Mouse (Mus musculus) heart, embryonic 14.5 days (tissue): ENCODE results near the gene Ifnl2. TPM values are rescaled to one million over a fixed set of nuclear protein-coding genes. Genes with fewer than 3 reads are reported as not detected.
A peak's percentile ranks its signal among the peaks of the same experiment; 100 is the strongest.
"Not testable (repeated sequence)": the region's sequence is repeated elsewhere in the genome, so short reads cannot be mapped to it uniquely, and the experiment has no call there.

ENCODE experiments used
- ATAC-seq: fragments of 200-750 bp; cut with Nextera tagmentation; 2 replicates; pipeline ENCODE4 v1.8.0; 2017; ENCODE audit warnings: low read depth, moderate TSS enrichment; ENCODE audit not compliant: insufficient number of reproducible peaks, insufficient read depth, low FRiP score
- H3K27ac ChIP-seq, 2 experiments: fragments of 200-500 bp in 1 of 2; fragments of 300-500 bp in 1 of 2; sonication (generic) in 1 of 2; replicated peaks in 1 of 2; 2 replicates each; pipeline ENCODE4 v1.5.1; 2012 to 2014; ENCODE audit warnings: low read depth in 2 of 2, low read length in 2 of 2, control low read depth in 1 of 2, mild to moderate bottlenecking in 1 of 2, mixed read lengths in 1 of 2; ENCODE audit not compliant: control insufficient read depth in 1 of 2, insufficient read depth in 1 of 2
- H3K27me3 ChIP-seq: fragments of 300-500 bp; sonication (generic); 2 replicates; pipeline ENCODE4 v1.6.1; 2014; ENCODE audit warnings: mild to moderate bottlenecking, low read length, control low read depth; ENCODE audit not compliant: control insufficient read depth, insufficient read depth
- H3K36me3 ChIP-seq: fragments of 300-500 bp; sonication (generic); 2 replicates; pipeline ENCODE4 v1.6.1; 2014; ENCODE audit warnings: mild to moderate bottlenecking, control low read depth, low read length, mixed read lengths; ENCODE audit not compliant: control insufficient read depth, insufficient read depth
- H3K4me1 ChIP-seq, 2 experiments: fragments of 200-500 bp in 1 of 2; fragments of 300-500 bp in 1 of 2; sonication (generic) in 1 of 2; 2 replicates each; pipeline ENCODE4 v1.6.1; 2012 to 2014; ENCODE audit warnings: low read length in 2 of 2, control low read depth in 1 of 2, mixed read lengths in 1 of 2; ENCODE audit not compliant: control insufficient read depth in 2 of 2, insufficient read depth in 2 of 2
- H3K4me2 ChIP-seq: fragments of 300-500 bp; sonication (generic); 2 replicates; pipeline ENCODE4 v1.6.1; 2014; ENCODE audit warnings: mild to moderate bottlenecking, low read length
- H3K4me3 ChIP-seq, 2 experiments: fragments of 200-500 bp in 1 of 2; fragments of 300-500 bp in 1 of 2; sonication (generic) in 1 of 2; 2 replicates each; pipeline ENCODE4 v1.5.1; 2012 to 2014; ENCODE audit warnings: low read length in 2 of 2, mild to moderate bottlenecking in 2 of 2, control low read depth in 1 of 2, low read depth in 1 of 2, moderate library complexity in 1 of 2; ENCODE audit not compliant: control insufficient read depth in 1 of 2, insufficient read depth in 1 of 2
- H3K9ac ChIP-seq: fragments of 300-500 bp; sonication (generic); 2 replicates; pipeline ENCODE4 v1.6.1; 2014; ENCODE audit warnings: mild to moderate bottlenecking, low read length
- H3K9me3 ChIP-seq: fragments of 300-500 bp; sonication (generic); 2 replicates; pipeline ENCODE4 v1.6.1; 2016; ENCODE audit warnings: low read length, control low read depth; ENCODE audit not compliant: control insufficient read depth
- WGBS: fragments of 180-500 bp; shearing (Covaris S2); extraction: QIAGEN DNeasy Blood & Tissue Kit; methylation state at CpG from one replicate; pipeline ENCODE4 v1.1.7; 2014; 5-methylcytosine and 5-hydroxymethylcytosine counted together
- polyA plus RNA-seq: library from polyadenylated mRNA; unstranded; fragments of >200 nt; fragmentation: Nextera tagmentation; extraction: Ambion mirVana; gene quantifications from 2 replicates; pipeline ENCODE4 v1.2.1, GENCODE M21; 2014

Gene Ifnl2
- polyA plus RNA-seq, 1 experiment from 2014 or later: not detected

DNA sequence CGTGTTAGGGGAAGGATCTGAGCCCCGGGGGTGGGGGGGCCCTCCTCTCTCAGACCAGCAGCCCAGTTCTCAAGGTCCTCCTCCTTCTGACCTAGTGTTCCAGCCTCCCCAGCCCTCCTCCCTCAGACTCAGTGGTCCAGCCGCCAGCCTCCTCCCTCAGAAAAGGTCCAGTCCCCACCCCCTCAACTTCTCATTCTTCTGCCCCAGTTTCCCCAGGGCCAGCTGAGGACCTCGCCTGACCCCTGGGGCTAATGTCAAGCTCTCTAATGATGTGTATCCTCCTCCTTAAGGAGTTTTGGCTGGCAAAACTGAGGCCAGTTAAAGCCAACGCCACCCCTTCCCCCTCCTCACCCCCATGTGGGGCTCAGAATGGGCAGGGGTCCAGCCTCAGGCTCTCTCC lies 36.9 kb upstream of the Ifnl2 start, which contains the start of gene Nccrp1:
Nccrp1 (minus strand) TSS at position 101 of the 400 bp plus-strand sequence.
- peaks cover 54% of the 10 kb centered on the region for H3K27me3 ChIP-seq

DNA sequence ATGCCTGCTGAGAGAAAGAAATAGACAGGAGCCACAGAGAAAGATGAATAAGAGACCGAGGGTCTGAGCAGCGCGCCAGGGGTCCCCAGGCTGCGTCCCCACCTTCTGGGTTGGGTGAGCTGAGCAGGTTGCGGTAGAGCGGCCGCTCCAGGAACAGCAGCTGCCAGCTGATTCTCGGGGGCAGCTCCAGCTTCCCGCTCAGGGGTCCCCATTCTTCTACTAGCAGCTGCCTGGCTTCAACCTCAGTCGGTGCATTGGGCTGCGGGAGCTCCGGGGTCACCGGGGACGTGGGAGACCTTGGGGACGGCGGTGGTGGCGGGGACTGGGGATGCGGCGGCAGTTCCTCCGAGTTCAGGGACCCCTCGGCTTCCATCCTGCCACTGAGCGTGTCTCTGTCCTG lies 36.4 kb upstream of the Ifnl2 start:
- peak overlapping the region in 1 of 2 experiments; percentile 22; a peak in 2 of 4 replicates for H3K4me3 ChIP-seq
- no peak overlapping the region for H3K27ac ChIP-seq
- no peaks in the 10 kb centered on the region for H3K9me3 ChIP-seq
- peaks cover 0 to 5% of the 10 kb centered on the region in 2 experiments; a peak in 2 of 4 replicates for H3K4me1 ChIP-seq
- H3K27me3 ChIP-seq: peaks cover 54% of the 10 kb centered on the region
- peak overlapping the region; percentile 5; the same call in 1 of the 2 replicates for H3K9ac ChIP-seq
- peak overlapping the region; percentile 54 for H3K4me2 ChIP-seq
- H3K36me3 ChIP-seq: no peaks in the 10 kb centered on the region
- 2% methylated on average over 22 of the region's 22 CpGs for WGBS
- no peak for ATAC-seq

More for the DNA sequence above, 36.9 kb upstream of the Ifnl2 start, which contains the start of gene Nccrp1:
- no peak for ATAC-seq
- H3K27ac ChIP-seq: no peak within 1 kb of the TSS
- peak within 1 kb of the TSS; percentile 54 for H3K4me2 ChIP-seq
- 11% methylated on average over 5 of the region's 5 CpGs for WGBS
- H3K36me3 ChIP-seq: no peaks in the 10 kb centered on the region
- H3K9ac ChIP-seq: peak within 1 kb of the TSS; percentile 5; the same call in 1 of the 2 replicates
- peaks cover 0 to 5% of the 10 kb centered on the region in 2 experiments; a peak in 2 of 4 replicates for H3K4me1 ChIP-seq
- peaks cover under 1% of the 10 kb centered on the region; the same call in 1 of the 2 replicates for H3K9me3 ChIP-seq
- H3K4me3 ChIP-seq: peak within 1 kb of the TSS in 1 of 2 experiments; percentile 22; a peak in 2 of 4 replicates

DNA sequence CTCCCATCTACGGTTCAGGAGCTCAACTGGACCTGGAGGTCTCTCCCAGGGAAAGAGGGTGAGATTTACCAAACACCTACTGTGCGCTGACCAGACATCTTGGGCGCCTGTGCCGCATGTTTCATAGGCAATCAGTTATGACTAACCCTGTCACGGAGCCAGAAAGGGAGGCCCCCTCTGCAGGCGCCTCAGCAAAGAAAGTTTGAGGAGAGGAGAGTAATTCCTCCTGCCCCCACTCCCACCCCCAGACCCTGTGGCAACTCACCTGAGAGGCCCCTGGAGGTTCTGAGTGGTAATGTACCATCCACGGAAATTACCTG lies 35.6 kb upstream of the Ifnl2 start:
- H3K27ac ChIP-seq: no peak overlapping the region
- H3K9ac ChIP-seq: no peak overlapping the region
- WGBS: 38% methylated on average over 7 of the region's 7 CpGs
- peaks cover 54% of the 10 kb centered on the region for H3K27me3 ChIP-seq
- H3K36me3 ChIP-seq: no peaks in the 10 kb centered on the region
- ATAC-seq: no peak
- H3K9me3 ChIP-seq: no peaks in the 10 kb centered on the region
- H3K4me3 ChIP-seq: no peak overlapping the region
- H3K4me2 ChIP-seq: no peak overlapping the region
- H3K4me1 ChIP-seq: peaks cover 0 to 5% of the 10 kb centered on the region in 2 experiments; a peak in 2 of 4 replicates

DNA sequence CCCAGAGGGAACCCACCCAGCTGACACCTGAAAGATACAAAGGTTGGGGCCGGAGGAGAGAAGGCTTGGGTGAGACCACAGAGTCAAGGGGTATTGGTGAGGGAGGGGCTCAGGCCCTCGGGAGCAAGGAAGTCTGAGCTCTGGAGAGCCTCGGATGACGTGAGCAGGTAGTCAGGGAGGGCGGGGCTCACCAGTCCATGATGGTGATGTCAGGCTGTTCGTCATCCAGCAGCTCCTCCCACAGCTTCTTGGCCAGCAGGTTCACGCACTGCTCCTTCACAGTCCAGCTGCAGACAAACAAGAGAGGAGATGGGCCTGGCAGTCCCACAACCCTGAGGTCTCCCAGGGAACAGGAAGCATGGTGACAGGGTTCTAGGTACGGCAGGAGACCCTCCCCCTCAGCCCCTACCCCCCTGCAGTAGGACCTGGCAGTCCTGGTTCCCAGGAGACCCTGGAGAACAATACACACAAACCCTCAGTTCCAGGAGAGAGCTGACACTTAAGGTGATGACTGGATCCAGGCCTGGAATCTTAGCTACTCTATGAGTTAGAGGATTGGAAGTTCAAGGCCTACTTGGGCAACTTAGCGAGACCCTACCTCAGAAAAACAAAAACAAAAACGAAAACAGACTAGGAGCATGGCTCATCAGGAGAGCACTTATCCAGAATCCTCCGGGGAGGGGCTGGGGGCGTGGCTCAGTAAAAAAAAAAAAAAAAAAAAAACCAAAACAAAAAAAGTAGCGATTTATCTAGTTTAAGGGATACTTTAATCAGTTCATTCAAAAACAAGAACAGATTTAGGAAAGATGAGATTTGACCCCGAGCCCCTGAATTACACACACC lies 35.0 kb upstream of the Ifnl2 start:
- Histone ChIP-seq H3K27me3 (peaks cover 54% of the 10 kb centered on the region), H3K4me1 (peaks cover 0 to 5% of the 10 kb centered on the region in 2 experiments; a peak in 2 of 4 replicates), H3K36me3 (no peaks in the 10 kb centered on the region), H3K27ac (no peak overlapping the region), H3K4me3 (no peak overlapping the region), H3K4me2 (no peak overlapping the region), H3K9ac (no peak overlapping the region), H3K9me3 (no peaks in the 10 kb centered on the region)
- ATAC-seq: no peak
- 27% methylated on average over 14 of the region's 14 CpGs for WGBS

DNA sequence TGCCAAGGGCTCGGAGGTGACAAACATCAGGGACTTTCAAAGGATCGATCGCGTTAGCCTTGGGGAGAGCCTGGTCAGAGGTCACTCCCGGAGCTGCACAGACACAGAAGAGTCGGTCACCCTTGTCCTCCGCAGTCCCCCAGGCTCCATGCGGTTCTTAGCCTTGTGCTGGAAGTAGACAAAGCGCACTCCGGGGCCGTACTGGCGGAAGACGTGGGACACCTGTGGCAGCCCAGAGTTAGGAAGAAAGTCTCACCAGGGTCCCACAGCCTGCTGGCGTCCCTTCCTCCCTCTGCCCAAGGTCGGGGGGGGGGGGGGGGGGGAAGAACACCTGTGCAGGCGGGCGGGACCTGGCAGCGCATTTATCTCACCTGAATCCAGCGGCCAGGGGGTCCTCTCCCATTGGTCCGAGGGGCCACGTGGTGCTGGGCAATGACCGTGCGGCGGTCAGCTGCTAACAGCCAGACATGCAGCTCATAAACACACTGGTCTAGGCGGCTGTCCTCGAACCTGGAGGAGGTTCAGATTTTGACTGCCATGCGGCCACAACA lies 33.9 kb upstream of the Ifnl2 start:
- Histone ChIP-seq H3K27ac (no peak overlapping the region), H3K9me3 (no peaks in the 10 kb centered on the region), H3K9ac (no peak overlapping the region), H3K4me2 (peak overlapping the region; percentile 47), H3K27me3 (peaks cover 54% of the 10 kb centered on the region), H3K4me1 (peaks cover 0 to 5% of the 10 kb centered on the region in 2 experiments; a peak in 2 of 4 replicates), H3K36me3 (no peaks in the 10 kb centered on the region), H3K4me3 (peak overlapping the region in 1 of 2 experiments; percentile 16; a peak in 1 of 4 replicates)
- 10% methylated on average over 22 of the region's 27 CpGs for WGBS
- ATAC-seq: no peak

DNA sequence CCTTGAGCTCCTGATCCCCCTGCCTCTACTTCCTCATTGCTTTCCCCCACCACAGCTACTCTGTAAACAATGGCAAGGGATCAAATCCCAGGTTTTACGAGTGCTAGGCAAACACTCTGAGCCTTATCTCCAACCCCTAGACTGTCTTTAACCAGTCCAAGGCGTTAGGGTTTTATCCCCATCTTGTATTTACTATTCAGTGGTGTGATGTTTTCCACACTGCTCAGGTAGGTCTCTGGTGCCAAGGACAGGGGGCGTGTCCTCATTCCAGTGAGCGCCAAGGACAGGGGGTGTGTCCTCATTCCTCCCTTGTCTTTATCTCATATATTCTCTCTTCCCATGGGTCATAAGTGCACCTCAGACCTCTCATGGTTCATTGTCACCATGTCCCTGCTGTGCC lies 30.3 kb upstream of the Ifnl2 start, which contains the start of gene Sycn:
Sycn (plus strand) TSS at position 360 of the 400 bp plus-strand sequence.
- no peaks in the 10 kb centered on the region for H3K36me3 ChIP-seq
- no peaks in the 10 kb centered on the region for H3K9me3 ChIP-seq
- H3K27me3 ChIP-seq: peaks cover 28% of the 10 kb centered on the region
- peaks cover 0 to 8% of the 10 kb centered on the region in 2 experiments; a peak in 2 of 4 replicates for H3K4me1 ChIP-seq
- 58% methylated on average over 4 of the region's 4 CpGs for WGBS
- no peak within 1 kb of the TSS for H3K9ac ChIP-seq
- ATAC-seq: no peak
- H3K4me2 ChIP-seq: no peak within 1 kb of the TSS
- H3K4me3 ChIP-seq: no peak within 1 kb of the TSS
- no peak within 1 kb of the TSS for H3K27ac ChIP-seq

DNA sequence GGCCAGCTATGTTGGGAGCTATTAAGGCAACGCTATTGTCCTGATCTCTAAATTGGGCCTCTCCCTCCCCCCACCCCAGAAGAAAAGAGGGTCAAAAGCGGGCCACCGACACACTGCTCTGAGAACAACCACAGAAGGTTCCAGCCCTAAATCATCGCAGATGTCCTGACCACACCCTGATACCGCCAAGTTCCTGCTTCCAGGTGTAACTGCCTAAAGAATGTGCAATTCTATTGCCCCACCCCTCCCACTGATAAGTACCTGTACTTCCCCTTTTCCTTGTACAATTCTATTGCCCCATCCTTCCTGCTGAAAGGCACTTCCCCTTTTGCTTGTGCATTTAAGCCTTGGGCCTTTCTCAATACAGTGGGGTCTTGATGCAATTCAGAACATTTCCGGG lies 28.6 kb upstream of the Ifnl2 start:
- WGBS: 81% methylated on average over 6 of the region's 6 CpGs
- H3K27me3 ChIP-seq: peaks cover 11% of the 10 kb centered on the region; the same call in 1 of the 2 replicates
- not testable (repeated sequence) for H3K27ac ChIP-seq, ATAC-seq, H3K9me3 ChIP-seq, H3K4me3 ChIP-seq, H3K36me3 ChIP-seq, H3K4me1 ChIP-seq, H3K4me2 ChIP-seq, H3K9ac ChIP-seq
